Mouse (Mus musculus) MEL (cell line): ENCODE results near the gene Syce2. TPM values are rescaled to one million over a fixed set of nuclear protein-coding genes. Genes with fewer than 3 reads are reported as not detected.

ENCODE experiments used
- DNase-seq: peaks from one replicate; pipeline ENCODE4 v3.0.0; 2011; ENCODE audit warnings: low read depth, low spot score
- H3K27ac ChIP-seq: 2 replicates; pipeline ENCODE4 v1.5.1; 2012; ENCODE audit warnings: low read depth, mild to moderate bottlenecking, control low read depth, low read length, moderate library complexity; ENCODE audit not compliant: control insufficient read depth
- H3K27me3 ChIP-seq, 2 experiments: fragments of 150-350 bp in 1 of 2; sonication (generic) in 1 of 2; 2 replicates each; pipeline ENCODE4 v1.6.1; 2012; ENCODE audit warnings: low read length in 2 of 2, mild to moderate bottlenecking in 2 of 2, improper control_type of control experiment in 1 of 2, moderate library complexity in 1 of 2; ENCODE audit not compliant: insufficient read depth in 2 of 2, control insufficient read depth in 1 of 2
- H3K36me3 ChIP-seq, 2 experiments: 2 replicates each; pipeline ENCODE4 v1.6.1; 2012 to 2014; ENCODE audit warnings: low read length in 2 of 2, improper control_type of control experiment in 1 of 2, inconsistent platforms in 1 of 2, mild to moderate bottlenecking in 1 of 2; ENCODE audit not compliant: insufficient read depth in 2 of 2, control insufficient read depth in 1 of 2
- H3K4me1 ChIP-seq, 2 experiments: fragments of 150-350 bp in 1 of 2; sonication (generic) in 1 of 2; 2 replicates each; pipeline ENCODE4 v1.6.1; 2012; ENCODE audit warnings: low read length in 2 of 2, improper control_type of control experiment in 1 of 2, mild to moderate bottlenecking in 1 of 2; ENCODE audit not compliant: insufficient read depth in 2 of 2, control insufficient read depth in 1 of 2
- H3K4me3 ChIP-seq, 2 experiments: fragments of 150-350 bp in 1 of 2; sonication (generic) in 1 of 2; 2 replicates each; pipeline ENCODE4 v1.5.1; 2012; ENCODE audit warnings: low read depth in 2 of 2, low read length in 2 of 2, mild to moderate bottlenecking in 2 of 2, moderate library complexity in 2 of 2, control low read depth in 1 of 2, improper control_type of control experiment in 1 of 2; ENCODE audit not compliant: control insufficient read depth in 1 of 2, insufficient read depth in 1 of 2
- H3K79me2 ChIP-seq: 2 replicates; pipeline ENCODE4 v1.6.1; 2012; ENCODE audit warnings: mild to moderate bottlenecking, low read length, moderate library complexity; ENCODE audit not compliant: control insufficient read depth, poor library complexity, insufficient read depth
- H3K9ac ChIP-seq: 2 replicates; pipeline ENCODE4 v1.6.1; 2012; ENCODE audit warnings: low read depth, mild to moderate bottlenecking, control low read depth, low read length, moderate library complexity; ENCODE audit not compliant: control insufficient read depth, poor library complexity, severe bottlenecking
- H3K9me3 ChIP-seq: fragments of 150-350 bp; sonication (generic); replicated peaks from 2 replicates; pipeline ENCODE4 v1.6.1; 2012; ENCODE audit warnings: mild to moderate bottlenecking, low read length, improper control_type of control experiment, moderate library complexity; ENCODE audit not compliant: insufficient read depth
- BHLHE40 ChIP-seq: IDR thresholded peaks from 2 replicates; pipeline ENCODE4 v1.6.1; 2012; ENCODE audit warnings: low read depth, mild to moderate bottlenecking, inconsistent platforms, low read length, improper control_type of control experiment, borderline replicate concordance
- CHD1 ChIP-seq: IDR thresholded peaks from 2 replicates; pipeline ENCODE4 v1.6.1; 2012; ENCODE audit warnings: low read depth, mild to moderate bottlenecking, inconsistent platforms, low read length, improper control_type of control experiment
- CTCF ChIP-seq, 3 experiments: IDR thresholded peaks in 2 of 3; conservative IDR thresholded peaks in 1 of 3; 2 replicates each; pipeline ENCODE4 v1.5.1; 2011 to 2012; ENCODE audit warnings: low read length in 3 of 3, low read depth in 2 of 3, mild to moderate bottlenecking in 2 of 3, improper control_type of control experiment in 1 of 3, inconsistent platforms in 1 of 3, mixed read lengths in 1 of 3, moderate library complexity in 1 of 3; ENCODE audit not compliant: control insufficient read depth in 1 of 3, insufficient read depth in 1 of 3, poor library complexity in 1 of 3, severe bottlenecking in 1 of 3
- ELF1 ChIP-seq: IDR thresholded peaks from 2 replicates; pipeline ENCODE4 v1.6.1; 2014; ENCODE audit warnings: low read depth, mild to moderate bottlenecking, inconsistent platforms, low read length, improper control_type of control experiment, moderate library complexity
- EP300 ChIP-seq, 2 experiments: IDR thresholded peaks; 2 replicates each; pipeline ENCODE4 v1.6.1; 2011; ENCODE audit warnings: improper control_type of control experiment in 2 of 2, low read length in 2 of 2, low read depth in 1 of 2, mild to moderate bottlenecking in 1 of 2
- ETS1 ChIP-seq: IDR thresholded peaks from 2 replicates; pipeline ENCODE4 v1.6.1; 2012; ENCODE audit warnings: low read depth, mild to moderate bottlenecking, inconsistent platforms, low read length, improper control_type of control experiment, moderate library complexity
- GABPA ChIP-seq: IDR thresholded peaks from 2 replicates; pipeline ENCODE4 v1.6.1; 2012; ENCODE audit warnings: low read depth, mild to moderate bottlenecking, inconsistent platforms, low read length, improper control_type of control experiment, moderate library complexity
- HCFC1 ChIP-seq: IDR thresholded peaks from 2 replicates; pipeline ENCODE4 v1.6.1; 2012; ENCODE audit warnings: low read depth, mild to moderate bottlenecking, inconsistent platforms, low read length, improper control_type of control experiment, moderate library complexity
- JUND ChIP-seq: IDR thresholded peaks from 2 replicates; pipeline ENCODE4 v1.6.1; 2011; ENCODE audit warnings: low read depth, mild to moderate bottlenecking, improper control_type of control experiment, low read length
- KAT2A ChIP-seq: conservative IDR thresholded peaks from 2 replicates; pipeline ENCODE4 v1.6.1; 2012; ENCODE audit warnings: low read depth, low read length, improper control_type of control experiment, inconsistent platforms
- MAZ ChIP-seq: IDR thresholded peaks from 2 replicates; pipeline ENCODE4 v1.6.1; 2012; ENCODE audit warnings: low read depth, mild to moderate bottlenecking, inconsistent platforms, low read length, improper control_type of control experiment
- MEF2A ChIP-seq: IDR thresholded peaks from 2 replicates; pipeline ENCODE4 v1.6.1; 2014; ENCODE audit warnings: low read depth, mild to moderate bottlenecking, inconsistent platforms, low read length, improper control_type of control experiment; ENCODE audit not compliant: poor library complexity, insufficient replicate concordance, severe bottlenecking; ENCODE audit errors: extremely low read depth
- MYB ChIP-seq: IDR thresholded peaks from 2 replicates; pipeline ENCODE4 v1.6.1; 2011; ENCODE audit warnings: mild to moderate bottlenecking, low read depth, low read length, improper control_type of control experiment
- POLR2AphosphoS2 ChIP-seq: IDR thresholded peaks from 2 replicates; pipeline ENCODE4 v1.6.1; 2011; ENCODE audit warnings: low read length, improper control_type of control experiment
- POLR2AphosphoS5 ChIP-seq: IDR thresholded peaks from 2 replicates; pipeline ENCODE4 v1.6.1; 2012; ENCODE audit warnings: low read depth, borderline replicate concordance, mild to moderate bottlenecking, inconsistent platforms, low read length, moderate library complexity, mixed read lengths
- RAD21 ChIP-seq: IDR thresholded peaks from 2 replicates; pipeline ENCODE4 v1.6.1; 2011; ENCODE audit warnings: mild to moderate bottlenecking, low read depth, low read length, improper control_type of control experiment
- RCOR1 ChIP-seq: IDR thresholded peaks from 2 replicates; pipeline ENCODE4 v1.6.1; 2012; ENCODE audit warnings: low read depth, mild to moderate bottlenecking, inconsistent platforms, low read length, improper control_type of control experiment
- SIN3A ChIP-seq: IDR thresholded peaks from 2 replicates; pipeline ENCODE4 v1.6.1; 2012; ENCODE audit warnings: low read length, improper control_type of control experiment, inconsistent platforms
- TAL1 ChIP-seq: IDR thresholded peaks from 2 replicates; pipeline ENCODE4 v1.6.1; 2012; ENCODE audit warnings: mild to moderate bottlenecking, inconsistent platforms, low read length, moderate library complexity, mixed read lengths
- TBP ChIP-seq: IDR thresholded peaks from 2 replicates; pipeline ENCODE4 v1.8.0; 2011; ENCODE audit warnings: low read depth, low read length, improper control_type of control experiment
- TCF12 ChIP-seq: IDR thresholded peaks from 2 replicates; pipeline ENCODE4 v1.6.1; 2014; ENCODE audit warnings: low read depth, mild to moderate bottlenecking, inconsistent platforms, low read length, improper control_type of control experiment, moderate library complexity
- UBTF ChIP-seq: IDR thresholded peaks from 2 replicates; pipeline ENCODE4 v1.6.1; 2012; ENCODE audit warnings: low read depth, mild to moderate bottlenecking, inconsistent platforms, low read length, improper control_type of control experiment, moderate library complexity, borderline replicate concordance; ENCODE audit not compliant: insufficient read depth
- USF2 ChIP-seq, 2 experiments: IDR thresholded peaks; 2 replicates each; pipeline ENCODE4 v1.6.1; 2011 to 2012; ENCODE audit warnings: improper control_type of control experiment in 2 of 2, low read length in 2 of 2, borderline replicate concordance in 1 of 2, inconsistent platforms in 1 of 2, low read depth in 1 of 2, mild to moderate bottlenecking in 1 of 2; ENCODE audit not compliant: insufficient read depth in 1 of 2
- ZKSCAN1 ChIP-seq: IDR thresholded peaks from 2 replicates; pipeline ENCODE4 v1.6.1; 2012; ENCODE audit warnings: low read depth, mild to moderate bottlenecking, inconsistent platforms, low read length, improper control_type of control experiment, moderate library complexity
- ZMIZ1 ChIP-seq: IDR thresholded peaks from 2 replicates; pipeline ENCODE4 v1.6.1; 2012; ENCODE audit warnings: low read depth, mild to moderate bottlenecking, inconsistent platforms, low read length, improper control_type of control experiment, moderate library complexity
- ZNF384 ChIP-seq: IDR thresholded peaks from 2 replicates; pipeline ENCODE4 v1.6.1; 2012; ENCODE audit warnings: low read depth, mild to moderate bottlenecking, inconsistent platforms, low read length, improper control_type of control experiment
- polyA plus RNA-seq, 2 experiments: library from polyadenylated mRNA; stranded (reverse) in 1 of 2; unstranded in 1 of 2; fragments of >175 nt in 1 of 2; fragments of >200 nt in 1 of 2; gene quantifications; 2 replicates each; pipeline versions ENCODE4 v1.2.1 to v1.2.4; 2012; ENCODE audit warnings: low replicate concordance in 2 of 2, low read depth in 1 of 2; ENCODE audit not compliant: insufficient read length in 2 of 2, insufficient read depth in 1 of 2, missing spikeins in 1 of 2
- total RNA-seq: library from RNA; depleted of rRNA; stranded (reverse); fragments of 300-350 nt; gene quantifications from 2 replicates; pipeline ENCODE4 v1.2.3, GENCODE M21; 2012

Syce2 gene
- total and polyA plus RNA-seq, 3 experiments, result 75.5 to 115 TPM; not detected in 1

DNA sequence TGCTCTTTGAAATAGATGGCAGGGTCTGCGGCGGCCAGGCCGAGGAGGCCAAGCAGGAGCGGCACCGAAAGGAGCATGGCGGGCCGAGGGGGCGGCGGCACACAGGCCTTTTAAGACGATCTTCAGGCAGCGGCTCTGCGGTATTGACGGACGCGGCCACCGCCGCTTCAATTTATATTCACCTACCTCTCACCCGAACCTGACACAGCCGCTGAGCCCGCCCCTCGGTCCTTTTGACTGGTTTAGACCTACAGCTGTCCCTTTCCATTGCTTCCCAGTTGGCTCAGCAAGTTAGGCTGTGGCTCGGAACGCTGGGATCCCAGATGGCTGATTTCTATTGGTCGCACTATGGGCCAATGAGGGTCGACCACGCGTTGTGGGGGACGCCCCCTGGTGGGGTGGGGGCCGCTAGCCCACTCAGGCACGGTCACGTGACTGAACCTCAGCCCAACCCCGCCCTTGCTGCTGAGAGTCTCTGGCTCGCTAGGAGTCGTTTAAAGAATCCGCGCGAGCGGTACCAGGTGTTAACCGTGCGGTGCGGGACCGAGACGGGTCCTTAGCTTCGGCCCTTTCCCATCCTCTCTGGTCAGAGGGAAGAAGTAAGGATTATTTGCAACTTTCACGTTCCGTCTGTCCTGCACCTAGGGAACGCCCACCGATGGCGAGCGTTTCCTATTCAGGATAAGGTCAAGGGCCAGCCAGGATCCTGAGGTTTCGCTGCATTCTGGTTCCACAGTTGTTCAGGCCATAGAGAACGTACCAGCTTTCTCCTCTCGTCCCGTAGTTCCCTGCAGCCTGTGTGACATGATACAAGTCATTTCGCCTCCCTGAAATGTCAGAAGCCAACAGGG is 25.0 kb upstream of the Syce2 start, which contains the start of gene Calr (continued):
- TF ChIP-seq JUND, result no peak
- TF ChIP-seq UBTF, result 0 out of 2 replicates have a peak, but pooled peaks have one; percentile 45
- peak; percentile 28; the same call in 1 of the 2 replicates for TF ChIP-seq ZNF384
- peak; percentile 79; the same call in 1 of the 2 replicates for TF ChIP-seq SIN3A
- TF ChIP-seq KAT2A, result peak; percentile 70; the same call in 1 of the 2 replicates
- peak; percentile 85 for TF ChIP-seq HCFC1
- no peak for TF ChIP-seq RAD21
- TF ChIP-seq TAL1, result no peak
- no peak for TF ChIP-seq MYB
- peak; percentile 91 to 92 for TF ChIP-seq USF2 (IDR thresholded peaks at IDR 0.05; ENCODE audit: borderline replicate concordance in 1 of 2, insufficient read depth in 1 of 2, low read depth in 1 of 2, low read length in 2 of 2)
- 0 out of 6 replicates have a peak, but pooled peaks of 1 of the 3 experiments have one; percentile 16 for TF ChIP-seq CTCF (IDR thresholded peaks at IDR 0.05 in 2 of 3, conservative IDR thresholded peaks at IDR 0.05 in 1 of 3; ENCODE audit: control insufficient read depth in 1 of 3, insufficient read depth in 1 of 3, low read depth in 2 of 3, low read length in 3 of 3, poor library complexity in 1 of 3, severe bottlenecking in 1 of 3)
- TF ChIP-seq MAZ, result peak; percentile 99
- TF ChIP-seq ZMIZ1, result peak; percentile 100

GRCm38 (mm10) chr8:84847684-84848435 is 24.1 kb upstream of the Syce2 start:
- H3K4me3 ChIP-seq, result peak overlapping the region; percentile 69 to 73
- H3K36me3 ChIP-seq, result peaks cover 13 to 31% of the 10 kb centered on the region in 2 experiments
- peak; percentile 92 for DNase-seq
- H3K27ac ChIP-seq, result peak overlapping the region; percentile 98
- no peaks in the 10 kb centered on the region for H3K9me3 ChIP-seq
- H3K27me3 ChIP-seq, result no peaks in the 10 kb centered on the region
- peak overlapping the region; percentile 81 for H3K9ac ChIP-seq
- peaks cover 31% of the 10 kb centered on the region for H3K79me2 ChIP-seq
- H3K4me1 ChIP-seq, result peaks cover 7 to 18% of the 10 kb centered on the region in 2 experiments; a peak in 3 of 4 replicates
- TF ChIP-seq GABPA (no peak), ZNF384 (peak; percentile 91), ZMIZ1 (peak; percentile 76), CHD1 (0 out of 2 replicates have a peak, but pooled peaks have one; percentile 93), ELF1 (peak; percentile 80), POLR2AphosphoS2 (peak; percentile 77), TCF12 (peak; percentile 96), EP300 (IDR thresholded peaks at IDR 0.05; ENCODE audit: low read depth in 1 of 2, low read length in 2 of 2) (peak; percentile 97 to 99), USF2 (IDR thresholded peaks at IDR 0.05; ENCODE audit: borderline replicate concordance in 1 of 2, insufficient read depth in 1 of 2, low read depth in 1 of 2, low read length in 2 of 2) (peak in 1 of 2 experiments; percentile 65; a peak in 1 of 4 replicates), ZKSCAN1 (no peak), SIN3A (peak; percentile 91), MAZ (peak; percentile 94), ETS1 (peak; percentile 93), MEF2A (no peak), UBTF (no peak), MYB (peak; percentile 98), POLR2AphosphoS5 (no peak), HCFC1 (peak; percentile 68), TBP (peak; percentile 69; the same call in 1 of the 2 replicates), BHLHE40 (peak; percentile 92), TAL1 (peak; percentile 87), KAT2A (no peak; the same call in 1 of the 2 replicates), CTCF (IDR thresholded peaks at IDR 0.05 in 2 of 3, conservative IDR thresholded peaks at IDR 0.05 in 1 of 3; ENCODE audit: control insufficient read depth in 1 of 3, insufficient read depth in 1 of 3, low read depth in 2 of 3, low read length in 3 of 3, poor library complexity in 1 of 3, severe bottlenecking in 1 of 3) (no peak), RCOR1 (peak; percentile 84; the same call in 1 of the 2 replicates)
